Mouse (Mus musculus): ENCODE results near the gene Clstn3. TPM values are rescaled to one million over a fixed set of nuclear protein-coding genes. Genes with fewer than 3 reads are reported as not detected.
"Not testable (repeated sequence)": the region's sequence is repeated elsewhere in the genome, so short reads cannot be mapped to it uniquely, and the experiment has no call there.

The Clstn3 gene
- total RNA-seq (2021): 100 to 1,000 TPM; 272 to 280 TPM
- long read RNA-seq, full-length matches to known transcripts: 53 of 85 reads
- long read RNA-seq, partial matches to known transcripts: 25 of 85 reads
- long read RNA-seq, other reads (novel, unspliced or antisense): 7 of 85 reads

DNA sequence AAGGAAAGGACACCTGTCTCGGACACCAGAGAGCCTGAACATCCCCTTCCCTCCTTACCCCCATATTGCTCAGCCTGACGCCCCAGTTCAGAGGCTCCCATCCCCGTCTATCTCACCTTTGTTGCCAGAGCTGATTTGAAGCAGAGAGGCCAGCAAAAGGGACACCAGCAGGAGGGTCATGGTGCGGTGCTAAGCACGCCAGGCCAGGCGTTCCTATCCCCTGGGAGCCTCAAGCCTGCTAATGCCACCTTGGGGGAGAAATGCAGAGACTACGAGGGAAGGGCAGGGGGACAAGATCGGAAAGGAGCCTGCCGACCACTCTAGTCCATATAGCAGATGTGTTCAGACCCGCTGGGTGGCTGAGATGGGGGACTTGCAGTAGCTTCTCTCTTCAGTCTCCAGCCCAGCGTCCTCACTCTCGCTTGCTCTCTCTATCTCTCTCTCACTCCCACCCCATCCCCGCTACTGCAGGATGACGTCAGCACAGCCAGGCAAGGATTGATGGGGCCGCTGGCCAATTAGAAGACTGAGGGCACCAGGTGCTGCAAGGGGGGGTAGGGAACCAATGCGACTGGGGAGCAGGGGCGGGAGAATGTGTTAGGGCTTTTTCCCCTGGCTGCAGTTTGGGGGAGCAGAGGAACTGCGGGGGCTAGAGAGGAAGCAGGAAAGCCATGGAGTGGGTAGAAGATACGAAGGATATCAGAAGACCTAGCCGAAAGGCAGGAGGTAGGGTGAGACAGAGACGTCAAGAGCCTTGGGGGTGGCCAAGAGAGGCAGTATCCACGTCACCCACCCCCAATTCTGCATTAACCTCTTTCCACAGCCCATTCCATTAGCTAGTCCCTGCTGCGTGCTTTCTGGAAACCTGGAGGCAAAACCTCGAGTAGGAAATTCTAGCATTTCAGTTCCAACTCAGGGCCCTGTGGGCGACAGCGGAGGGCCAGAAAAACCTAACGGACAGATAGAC lies at the start of gene Clstn3:
Gene Clstn3, minus strand, starts transcription at position 490 of the 967 bp plus-strand sequence.
- DNase-seq (ENCODE audit: low spot score in 2 of 2): peak; percentile 93 to 95

GRCm38 (mm10) chr6:124512355-124512836 lies 47.8 kb upstream of the Clstn3 start, which contains the start of gene C1ra:
TSS of gene C1ra (plus strand) at chr6:124512405.
- DNase-seq (ENCODE audit: low spot score in 2 of 2): peak; percentile 66 to 72

DNA sequence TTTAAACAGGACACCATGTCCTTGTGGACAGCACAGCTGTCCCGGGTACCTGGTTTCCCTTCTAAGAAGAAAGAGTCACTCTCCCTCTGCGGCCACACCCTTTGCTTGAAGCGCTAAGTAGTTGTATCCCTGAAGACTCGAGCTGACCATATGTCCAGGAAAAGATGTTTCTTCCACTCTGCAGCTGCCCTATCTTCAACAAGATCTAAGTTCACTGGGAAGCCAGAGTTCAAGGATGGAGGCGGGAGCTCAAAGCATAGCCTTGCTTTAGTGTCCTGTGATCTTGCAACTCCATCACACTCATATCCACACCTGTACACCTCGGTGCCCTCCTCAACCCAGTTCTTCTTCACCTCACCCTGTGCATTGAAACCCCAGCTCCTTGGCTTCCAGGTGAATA lies 47.3 kb upstream of the Clstn3 start:
- no peak for DNase-seq (ENCODE audit: low spot score in 2 of 2)

DNA sequence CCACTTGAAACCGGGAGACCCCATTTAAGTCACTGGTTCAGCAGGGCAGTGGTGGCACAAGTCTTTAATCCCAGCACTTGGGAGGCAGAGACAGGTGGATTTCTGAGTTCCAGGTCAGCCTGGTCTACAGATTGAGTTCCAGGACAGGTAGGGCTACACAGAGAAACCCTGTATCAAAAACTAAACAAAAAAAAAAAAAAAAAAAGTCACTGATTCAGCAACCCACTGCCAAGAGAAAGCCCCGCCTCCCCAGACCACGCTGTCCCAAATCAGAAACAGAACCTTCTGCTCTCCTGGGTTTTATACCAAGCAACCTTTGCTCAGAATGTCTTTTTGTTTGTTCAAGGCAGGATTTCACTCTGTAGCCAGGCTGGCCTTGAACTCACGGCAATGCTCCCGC lies 44.6 kb upstream of the Clstn3 start:
- DNase-seq (ENCODE audit: low spot score in 2 of 2): not testable (repeated sequence)

DNA sequence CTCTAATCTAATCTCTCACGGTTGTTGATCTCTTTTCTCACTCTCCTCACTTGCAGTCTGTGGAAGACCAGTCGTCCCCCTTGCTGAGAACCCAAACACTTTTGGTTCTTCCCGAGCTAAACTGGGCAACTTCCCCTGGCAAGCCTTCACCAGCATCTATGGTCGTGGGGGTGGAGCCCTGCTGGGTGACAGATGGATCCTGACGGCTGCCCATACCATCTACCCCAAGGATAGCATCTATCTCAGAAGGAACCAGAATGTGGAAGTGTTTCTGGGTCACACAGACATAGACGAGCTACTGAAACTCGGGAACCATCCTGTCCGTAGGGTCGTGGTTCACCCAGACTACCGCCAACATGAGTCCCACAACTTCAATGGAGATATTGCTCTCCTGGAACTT lies 43.7 kb upstream of the Clstn3 start:
- DNase-seq (ENCODE audit: low spot score in 2 of 2): no peak

- no peak for DNase-seq (ENCODE audit: low spot score in 2 of 2)
Observed at GRCm38 (mm10) chr6:124506991-124507390, 42.4 kb upstream of the Clstn3 start.

DNA sequence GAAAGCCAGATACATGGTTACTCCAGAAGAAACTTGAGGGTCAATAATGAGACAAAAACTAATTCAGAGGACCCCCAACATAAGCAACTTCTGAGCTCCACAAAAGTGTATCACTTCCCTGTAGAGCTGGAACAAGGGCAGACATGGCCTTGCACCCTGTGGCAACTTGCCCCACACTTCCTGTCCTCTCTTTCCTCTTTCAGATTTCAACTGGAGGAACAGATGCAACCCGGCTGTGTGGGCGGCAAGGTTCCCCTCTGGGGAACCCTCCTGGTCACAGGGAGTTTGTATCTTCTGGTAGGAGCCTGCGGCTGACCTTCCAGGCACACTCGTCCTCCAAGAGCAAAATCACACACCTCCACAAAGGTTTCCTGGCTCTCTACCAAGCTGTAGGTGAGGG lies 40.4 kb upstream of the Clstn3 start:
- DNase-seq (ENCODE audit: low spot score in 2 of 2): no peak

DNA sequence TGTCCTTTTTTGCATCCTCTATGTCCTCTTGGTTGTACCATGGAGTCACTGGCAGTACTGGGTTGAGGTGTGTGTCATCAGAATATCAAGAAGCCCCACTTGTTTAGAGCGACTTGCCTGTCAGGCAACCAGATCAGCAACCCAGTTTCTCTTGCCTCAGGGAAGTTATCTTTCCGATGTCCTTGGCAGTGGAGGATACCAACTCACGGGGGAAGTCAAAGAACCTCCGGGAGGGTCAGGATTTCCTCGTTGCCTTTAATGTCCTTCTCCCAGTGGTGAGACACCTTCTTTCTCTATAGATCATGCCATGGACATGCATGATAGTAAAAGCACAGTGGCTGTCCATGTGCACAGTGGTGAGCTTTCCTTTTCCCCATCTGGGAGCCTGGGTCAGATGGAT lies 37.4 kb upstream of the Clstn3 start:
- DNase-seq (ENCODE audit: low spot score in 2 of 2): no peak

GRCm38 (mm10) chr6:124501473-124501872 lies 36.9 kb upstream of the Clstn3 start:
- DNase-seq (ENCODE audit: low spot score in 2 of 2): no peak

GRCm38 (mm10) chr6:124499914-124500566 lies 35.4 kb upstream of the Clstn3 start:
- no peak for DNase-seq (ENCODE audit: low spot score in 2 of 2)

- DNase-seq (ENCODE audit: low spot score in 2 of 2): no peak
Observed at GRCm38 (mm10) chr6:124496054-124496453, 31.5 kb upstream of the Clstn3 start.

- no peak for DNase-seq (ENCODE audit: low spot score in 2 of 2)
Observed at GRCm38 (mm10) chr6:124493886-124494285, 29.3 kb upstream of the Clstn3 start.

- peak; percentile 77 to 78 for DNase-seq (ENCODE audit: low spot score in 2 of 2)
Observed at GRCm38 (mm10) chr6:124492842-124493561, 28.4 kb upstream of the Clstn3 start, which contains the start of gene C1rl. TSS of gene C1rl (plus strand) at chr6:124493113.

DNA sequence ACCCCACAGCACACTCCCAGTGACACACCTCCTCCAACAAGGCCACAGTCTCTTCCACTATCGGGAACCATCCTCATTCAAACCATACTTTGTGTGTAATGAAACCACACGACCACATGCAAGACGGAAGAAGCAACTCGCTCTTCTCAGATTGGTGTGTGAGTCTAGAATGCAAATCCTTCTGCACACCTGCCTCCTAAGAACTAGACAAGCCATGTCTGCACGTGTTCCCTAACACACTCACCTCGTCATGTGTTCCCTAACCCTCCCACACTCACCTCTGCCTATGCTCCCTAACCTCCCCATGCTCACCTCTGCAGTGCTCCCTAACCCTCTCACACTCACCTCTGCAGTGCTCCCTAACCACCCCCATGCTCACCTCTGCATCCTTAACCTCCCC lies 26.8 kb upstream of the Clstn3 start:
- no peak for DNase-seq (ENCODE audit: low spot score in 2 of 2)

DNA sequence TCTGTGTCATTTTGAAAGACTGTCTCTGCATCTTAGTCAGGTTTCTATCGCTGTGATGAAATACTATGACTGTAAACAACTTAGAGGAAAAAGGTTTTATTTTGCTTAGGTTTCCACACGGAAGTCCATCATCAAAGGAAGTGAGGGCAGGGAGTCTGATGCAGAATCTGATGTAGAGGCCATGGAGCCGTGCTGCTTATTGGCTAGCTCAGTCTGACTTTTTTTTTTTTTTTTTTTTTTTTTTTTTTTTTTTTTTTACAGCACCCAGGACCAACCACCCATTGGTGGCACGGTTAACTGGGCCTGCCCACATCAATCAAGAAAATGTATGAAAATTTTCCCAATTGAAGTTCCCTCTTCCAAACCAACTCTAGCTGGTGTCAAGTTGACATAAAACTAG lies 24.4 kb upstream of the Clstn3 start:
- no peak for DNase-seq (ENCODE audit: low spot score in 2 of 2)

DNA sequence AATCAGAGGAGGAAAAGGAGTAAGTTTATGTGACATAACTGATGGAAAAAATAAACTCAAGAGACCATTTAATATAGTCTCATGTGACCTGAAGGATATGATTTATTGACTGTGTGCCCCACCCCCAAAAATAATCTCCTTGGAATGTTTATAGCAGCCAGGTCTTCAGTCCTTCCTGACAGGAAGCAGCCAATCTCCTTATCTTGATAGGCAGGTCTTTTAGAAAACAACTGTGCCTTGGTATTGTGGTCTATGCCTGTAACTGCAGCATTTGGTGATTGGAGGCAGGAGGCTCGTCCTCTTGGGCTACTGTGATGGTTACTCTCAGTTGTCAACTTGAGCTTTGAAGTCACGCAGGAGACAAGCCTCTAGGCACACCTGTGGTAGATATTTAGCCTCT lies 22.9 kb upstream of the Clstn3 start:
- DNase-seq (ENCODE audit: low spot score in 2 of 2): no peak

GRCm38 (mm10) chr6:124485414-124486144 lies 21.0 kb upstream of the Clstn3 start:
- no peak for DNase-seq (ENCODE audit: low spot score in 2 of 2)

DNA sequence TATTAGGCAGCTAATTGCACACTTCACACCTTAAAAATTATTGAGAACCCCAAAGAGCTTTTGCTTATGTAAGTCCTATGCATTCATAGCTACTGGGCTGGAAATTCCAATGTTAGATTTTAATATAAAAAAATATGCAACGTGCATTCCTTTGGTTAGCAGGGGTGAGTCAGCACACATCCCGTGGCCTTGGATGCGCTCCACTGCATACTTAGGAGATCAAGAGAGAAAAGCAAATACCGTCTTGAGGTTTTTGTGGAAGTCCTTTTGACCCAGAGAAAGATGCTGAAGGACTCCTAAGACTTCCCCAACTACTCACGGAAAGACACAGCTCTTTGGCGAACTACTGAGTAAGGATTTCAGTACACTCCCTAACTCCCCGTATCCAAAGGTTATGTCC lies 20.3 kb upstream of the Clstn3 start:
- DNase-seq (ENCODE audit: low spot score in 2 of 2): no peak

GRCm38 (mm10) chr6:124483831-124484230 lies 19.2 kb upstream of the Clstn3 start:
- DNase-seq (ENCODE audit: low spot score in 2 of 2): not testable (repeated sequence)

DNA sequence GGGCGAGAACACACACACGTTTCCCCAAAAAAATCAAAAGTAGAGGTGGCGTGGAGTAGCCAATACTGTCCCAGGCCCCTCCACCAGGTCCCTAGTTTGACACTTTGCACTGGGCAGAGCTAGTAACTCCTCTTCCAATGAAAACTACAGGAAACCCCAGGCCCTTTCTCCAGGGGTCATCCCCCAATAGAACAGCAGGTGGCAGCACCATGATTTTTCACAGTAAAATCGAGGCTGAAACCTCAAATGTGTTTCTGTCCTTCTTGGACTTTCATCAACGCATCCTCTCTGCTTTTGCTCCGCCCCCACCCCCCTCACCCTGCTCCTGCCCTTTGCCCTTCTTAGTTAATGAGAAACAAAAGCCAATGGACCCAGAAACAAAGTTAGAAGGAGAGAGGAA lies 17.0 kb upstream of the Clstn3 start:
- DNase-seq (ENCODE audit: low spot score in 2 of 2): peak; percentile 70 to 73
